Mouse (Mus musculus) liver, embryonic 14.5 days (tissue): ENCODE data around the gene Smc3. TPM values are rescaled to one million over a fixed set of nuclear protein-coding genes. Genes with fewer than 3 reads are reported as not detected.
A peak's percentile ranks its signal among the peaks of the same experiment; 100 is the strongest.

Source experiments
- ATAC-seq: fragments of 200-750 bp; cut with Nextera tagmentation; 2 replicates; pipeline ENCODE4 v1.8.0; 2017; ENCODE audit warnings: moderate number of reproducible peaks, mild to moderate bottlenecking, moderate library complexity; ENCODE audit not compliant: insufficient read depth
- DNase-seq, 3 experiments: peaks; one replicate each; pipeline ENCODE4 v3.0.0-alpha.2; 2012 to 2013; ENCODE audit warnings: low read depth in 3 of 3, low spot score in 3 of 3
- H3K27ac ChIP-seq: fragments of 300-500 bp; sonication (generic); 2 replicates; pipeline ENCODE4 v1.5.1; 2014; ENCODE audit warnings: moderate library complexity, mild to moderate bottlenecking, control low read depth, inconsistent platforms
- H3K27me3 ChIP-seq: fragments of 300-500 bp; sonication (generic); 2 replicates; pipeline ENCODE4 v1.6.1; 2014; ENCODE audit warnings: mild to moderate bottlenecking, low read length, moderate library complexity; ENCODE audit not compliant: control insufficient read depth, insufficient read depth
- H3K36me3 ChIP-seq: fragments of 300-500 bp; sonication (generic); replicated peaks from 2 replicates; pipeline ENCODE4 v1.6.1; 2014; ENCODE audit warnings: low read depth; ENCODE audit not compliant: control insufficient read depth, insufficient read depth
- H3K4me1 ChIP-seq, 2 experiments: fragments of 200-500 bp in 1 of 2; fragments of 300-500 bp in 1 of 2; sonication (generic) in 1 of 2; replicated peaks; 2 replicates each; pipeline ENCODE4 v1.6.1; 2012 to 2014; ENCODE audit warnings: antibody characterized with exemption in 1 of 2, inconsistent platforms in 1 of 2, low read length in 1 of 2; ENCODE audit not compliant: control insufficient read depth in 2 of 2, insufficient read depth in 2 of 2
- H3K4me2 ChIP-seq: fragments of 300-500 bp; sonication (generic); 2 replicates; pipeline ENCODE4 v1.6.1; 2014; ENCODE audit warnings: low read depth, mild to moderate bottlenecking, control low read depth, moderate library complexity
- H3K4me3 ChIP-seq, 2 experiments: fragments of 200-500 bp in 1 of 2; fragments of 300-500 bp in 1 of 2; sonication (generic) in 1 of 2; 2 replicates each; pipeline ENCODE4 v1.5.1; 2012 to 2014; ENCODE audit warnings: low read depth in 2 of 2, low read length in 2 of 2, mild to moderate bottlenecking in 2 of 2, control low read depth in 1 of 2, inconsistent platforms in 1 of 2, moderate library complexity in 1 of 2; ENCODE audit not compliant: insufficient read depth in 1 of 2
- H3K9ac ChIP-seq: fragments of 300-500 bp; sonication (generic); replicated peaks from 2 replicates; pipeline ENCODE4 v1.6.1; 2014; ENCODE audit warnings: mild to moderate bottlenecking, control low read depth, moderate library complexity
- H3K9me3 ChIP-seq: fragments of 300-500 bp; sonication (generic); 2 replicates; pipeline ENCODE4 v1.6.1; 2016; ENCODE audit warnings: low read length, mixed read lengths; ENCODE audit not compliant: control insufficient read depth
- CTCF ChIP-seq: IDR thresholded peaks from 2 replicates; pipeline ENCODE4 v1.5.1; 2016; ENCODE audit warnings: antibody characterized with exemption, low read depth, control low read depth
- EP300 ChIP-seq: IDR thresholded peaks from 2 replicates; pipeline ENCODE4 v1.6.1; 2016; ENCODE audit warnings: antibody characterized with exemption, low read depth
- WGBS: fragments of 180-500 bp; shearing (Covaris S2); extraction: QIAGEN DNeasy Blood & Tissue Kit; methylation state at CpG from one replicate; pipeline ENCODE4 v1.1.7; 2014; ENCODE audit not compliant: insufficient replicate concordance; 5-methylcytosine and 5-hydroxymethylcytosine counted together
- polyA plus RNA-seq, 2 experiments: library from polyadenylated mRNA; depleted of rRNA in 1 of 2; stranded (reverse) in 1 of 2; unstranded in 1 of 2; fragments of >200 nt; fragmentation: Nextera tagmentation in 1 of 2; extraction: Ambion mirVana in 1 of 2; gene quantifications; 2 replicates each; pipeline versions ENCODE4 v1.2.1 to v1.2.3; 2012 to 2014

Gene Smc3
- polyA plus RNA-seq, 2 experiments: 25.2 to 30.3 TPM

GRCm38 (mm10) chr19:53596723-53597474 lies 3.3 kb upstream of the Smc3 start:
- Histone ChIP-seq H3K27ac (no peak overlapping the region), H3K4me1 (peaks cover under 1 to 2% of the 10 kb centered on the region in 2 experiments; a peak in 1 of 4 replicates), H3K4me3 (no peak overlapping the region), H3K9me3 (no peaks in the 10 kb centered on the region), H3K27me3 (no peaks in the 10 kb centered on the region), H3K9ac (no peak overlapping the region), H3K4me2 (no peak overlapping the region), H3K36me3 (no peaks in the 10 kb centered on the region; the same call in 1 of the 2 replicates)
- no peak for DNase-seq
- ATAC-seq: no peak
- TF ChIP-seq EP300 (no peak), CTCF (no peak)
- 61% methylated on average over 7 of the region's 7 CpGs for WGBS

DNA sequence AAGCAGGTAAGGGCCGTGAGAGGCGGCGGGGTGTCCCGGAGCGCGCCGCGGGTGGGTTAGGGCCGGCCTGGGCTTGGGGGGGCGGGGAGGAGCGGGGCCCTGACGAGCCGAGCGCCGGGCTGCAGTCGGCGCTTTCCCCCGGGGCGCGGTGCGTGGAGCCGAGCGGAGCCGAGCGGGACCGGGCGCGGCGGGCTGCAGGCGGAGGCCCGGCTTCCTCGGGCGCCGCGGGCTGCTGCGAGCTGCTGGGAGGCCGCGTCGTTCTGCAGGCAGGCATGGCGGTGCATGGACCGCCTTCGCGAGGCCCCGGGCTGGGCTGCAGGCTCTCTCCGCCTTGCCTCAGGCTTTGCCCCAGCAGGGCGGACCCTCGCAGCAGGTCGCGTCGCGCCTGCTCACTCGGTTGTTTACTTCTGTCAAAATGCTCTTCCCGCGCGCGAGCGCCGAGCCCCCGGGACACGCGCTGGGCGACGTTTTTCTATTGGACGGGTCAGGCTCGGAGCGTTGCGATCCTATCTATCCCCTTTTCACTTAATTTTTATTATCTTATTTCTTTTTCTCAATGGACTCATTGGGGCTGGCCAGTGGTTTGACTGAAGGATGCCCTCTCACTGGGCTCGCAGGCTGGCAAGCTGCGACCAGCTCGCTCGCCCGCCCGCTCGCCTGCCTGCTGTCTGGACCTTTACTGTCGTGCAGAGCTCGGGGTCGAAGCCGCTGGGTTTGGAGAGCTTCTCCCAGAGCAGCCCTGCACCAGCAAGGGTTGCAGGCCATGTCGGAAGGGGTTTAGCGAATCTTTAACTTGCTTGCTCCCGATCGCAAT lies 558 bp downstream of the Smc3 start:
- Histone ChIP-seq H3K4me3 (peak overlapping the region; percentile 92 to 99), H3K27ac (peak overlapping the region; percentile 79), H3K9ac (peak overlapping the region; percentile 97), H3K4me1 (peaks cover 12 to 13% of the 10 kb centered on the region in 2 experiments), H3K9me3 (no peaks in the 10 kb centered on the region), H3K4me2 (peak overlapping the region; percentile 81), H3K27me3 (no peaks in the 10 kb centered on the region), H3K36me3 (peaks cover 18% of the 10 kb centered on the region)
- TF ChIP-seq EP300 (no peak), CTCF (no peak)
- ATAC-seq (peak; percentile 66), DNase-seq (peak; percentile 46 to 62 (median 53))
- WGBS: under 1% methylated on average over 76 of the region's 82 CpGs

DNA sequence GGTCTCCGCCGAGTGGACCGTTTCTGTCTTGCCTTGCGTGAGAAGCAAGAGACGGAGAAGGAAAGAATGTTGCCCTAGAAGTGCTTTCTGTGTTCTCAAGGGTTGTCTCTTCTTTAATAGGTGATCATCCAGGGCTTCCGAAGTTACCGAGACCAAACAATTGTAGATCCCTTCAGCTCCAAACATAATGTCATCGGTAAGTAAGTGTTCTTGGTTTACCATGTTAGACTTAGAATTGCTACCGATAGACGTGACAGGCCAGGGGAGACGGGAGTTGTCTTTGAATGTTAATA lies 1.1 kb downstream of the Smc3 start:
- Histone ChIP-seq H3K27me3 (no peaks in the 10 kb centered on the region), H3K36me3 (peaks cover 22% of the 10 kb centered on the region), H3K9ac (peak overlapping the region; percentile 97), H3K4me1 (peaks cover 12 to 13% of the 10 kb centered on the region in 2 experiments), H3K4me2 (peak overlapping the region; percentile 81), H3K4me3 (peak overlapping the region; percentile 92 to 99), H3K27ac (peak overlapping the region; percentile 79), H3K9me3 (no peaks in the 10 kb centered on the region)
- no peak for ATAC-seq
- no peak for TF ChIP-seq CTCF
- no peak for TF ChIP-seq EP300
- no peak for DNase-seq
- WGBS: 5% methylated on average over 11 of the region's 11 CpGs

DNA sequence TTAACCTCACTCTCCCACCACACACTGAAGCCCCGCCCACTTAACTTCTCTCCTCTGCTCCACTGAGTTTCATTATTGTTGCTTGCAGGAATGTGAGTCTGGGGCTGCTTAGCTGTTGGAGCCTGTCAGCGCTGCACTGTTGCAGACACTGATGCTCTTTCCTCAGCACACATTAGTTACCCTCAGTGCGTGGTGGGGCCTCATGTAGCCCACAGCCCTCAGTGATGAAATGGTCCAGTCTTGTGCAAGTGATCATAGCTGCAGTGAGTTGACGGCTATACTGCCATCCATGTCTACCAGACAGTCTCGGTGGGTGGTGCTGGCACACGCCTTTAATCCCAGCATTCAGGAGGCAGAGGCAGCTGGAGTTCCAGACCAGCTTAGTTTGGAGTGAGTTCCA lies 8.7 kb downstream of the Smc3 start:
- H3K9ac ChIP-seq: no peak overlapping the region
- ATAC-seq (no peak), DNase-seq (no peak)
- no peak for TF ChIP-seq EP300
- no peak for TF ChIP-seq CTCF
- H3K36me3 ChIP-seq: peaks cover 26% of the 10 kb centered on the region
- H3K27ac ChIP-seq: no peak overlapping the region
- no peak overlapping the region for H3K4me2 ChIP-seq
- H3K27me3 ChIP-seq: no peaks in the 10 kb centered on the region
- WGBS: 82% methylated on average over 6 of the region's 6 CpGs
- H3K4me1 ChIP-seq: peaks cover 3 to 4% of the 10 kb centered on the region in 2 experiments; a peak in 2 of 4 replicates
- no peak overlapping the region for H3K4me3 ChIP-seq
- no peaks in the 10 kb centered on the region for H3K9me3 ChIP-seq

- WGBS: 90% methylated on average over 13 of the region's 13 CpGs
- TF ChIP-seq EP300 (no peak), CTCF (no peak)
- ATAC-seq: no peak
These were observed 21.5 kb downstream of the Smc3 start for GRCm38 (mm10) chr19:53621681-53622080.

More at GRCm38 (mm10) chr19:53621681-53622080, 21.5 kb downstream of the Smc3 start:
- no peaks in the 10 kb centered on the region for H3K4me1 ChIP-seq
- H3K9me3 ChIP-seq: no peaks in the 10 kb centered on the region
- DNase-seq: no peak
- H3K27ac ChIP-seq: no peak overlapping the region
- H3K9ac ChIP-seq: no peak overlapping the region
- no peak overlapping the region for H3K4me2 ChIP-seq
- peaks cover 78% of the 10 kb centered on the region for H3K36me3 ChIP-seq
- no peaks in the 10 kb centered on the region for H3K27me3 ChIP-seq
- H3K4me3 ChIP-seq: no peak overlapping the region
